Mouse (Mus musculus): ENCODE data around the gene Ddx60.
"Not testable (repeated sequence)": the region's sequence is repeated elsewhere in the genome, so short reads cannot be mapped to it uniquely, and the experiment has no call there.

Ddx60 gene

DNA sequence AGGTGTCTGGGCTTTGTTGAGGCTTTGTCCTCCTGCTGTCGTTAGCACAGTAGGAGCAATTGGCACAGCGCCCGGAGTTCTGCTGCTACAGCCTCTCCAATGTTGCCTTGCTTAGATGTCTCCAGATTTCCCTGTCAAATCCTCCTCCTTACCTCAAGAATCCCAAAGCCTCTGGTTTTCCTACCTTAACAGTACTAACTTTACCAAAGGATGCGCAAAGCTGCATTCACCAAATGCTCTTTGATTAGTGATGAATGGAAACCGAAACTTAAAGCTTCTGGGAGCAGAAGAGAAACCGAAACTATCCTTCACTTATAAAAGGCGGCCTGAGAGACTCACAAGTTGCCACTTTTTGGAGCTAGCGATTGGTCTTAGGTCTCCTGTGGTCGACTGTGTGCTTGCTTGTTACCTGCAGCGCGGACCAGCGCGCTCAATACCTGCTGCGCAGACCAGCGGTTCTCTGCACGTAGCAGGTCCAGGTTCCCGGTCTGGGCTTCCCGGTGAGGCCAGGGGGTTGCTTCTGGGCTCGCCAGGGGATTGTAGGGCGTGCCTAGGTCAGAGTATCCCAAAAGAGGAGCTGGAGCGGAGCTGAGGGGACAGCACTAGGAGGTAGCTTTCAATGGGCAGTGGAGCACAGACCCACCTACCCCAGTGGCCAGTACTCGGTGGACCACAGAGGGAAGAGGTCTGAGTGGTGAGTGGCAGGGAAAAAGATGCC is at the start of gene Ddx60:
Gene Ddx60 (plus strand): TSS at position 311 of the 718 bp plus-strand sequence.
- DNase-seq: peak; percentile 68

- DNase-seq: peak; percentile 68
Measured at GRCm38 (mm10) chr8:61894062-61894461, 33.8 kb upstream of the Ddx60 start.

DNA sequence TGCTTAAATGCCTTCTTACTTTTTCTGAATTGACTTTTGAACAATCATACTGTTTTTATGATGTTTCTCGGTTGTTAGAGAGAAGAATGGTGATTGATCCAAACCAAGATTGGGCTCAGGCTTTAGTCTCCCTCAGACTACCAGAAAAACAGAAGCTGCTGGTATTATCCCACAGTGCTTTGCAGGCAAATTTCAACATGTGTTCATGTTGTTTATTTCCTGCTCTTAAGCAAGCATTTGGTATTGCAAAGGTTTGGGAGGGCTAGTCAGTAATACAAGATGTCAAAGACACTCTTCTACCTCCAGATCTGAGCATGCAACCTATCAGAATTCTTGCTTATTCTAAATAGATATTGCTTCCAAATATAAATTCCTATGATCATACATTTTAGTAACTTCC is 31.1 kb upstream of the Ddx60 start:
- DNase-seq: no peak

DNA sequence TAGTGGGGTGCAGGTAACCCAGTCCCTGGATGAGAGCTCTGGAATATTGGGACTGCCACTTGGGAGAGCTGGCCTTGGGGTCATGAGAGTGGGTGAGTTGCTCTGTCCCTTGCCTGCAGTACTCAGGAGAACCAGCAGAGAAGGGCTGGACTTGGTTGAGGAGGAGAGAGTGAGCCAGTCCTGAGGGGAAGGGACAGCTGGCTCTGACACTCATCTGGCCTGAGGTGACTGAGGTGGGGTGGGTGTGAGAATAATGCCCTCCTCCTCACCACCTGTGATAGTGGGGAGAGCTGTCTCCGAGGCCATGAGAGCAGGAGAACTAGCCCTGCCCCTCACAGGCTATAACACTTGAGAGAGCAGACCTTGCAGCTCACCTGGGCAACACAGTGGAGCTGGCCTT is 30.5 kb upstream of the Ddx60 start:
- DNase-seq: no peak

DNA sequence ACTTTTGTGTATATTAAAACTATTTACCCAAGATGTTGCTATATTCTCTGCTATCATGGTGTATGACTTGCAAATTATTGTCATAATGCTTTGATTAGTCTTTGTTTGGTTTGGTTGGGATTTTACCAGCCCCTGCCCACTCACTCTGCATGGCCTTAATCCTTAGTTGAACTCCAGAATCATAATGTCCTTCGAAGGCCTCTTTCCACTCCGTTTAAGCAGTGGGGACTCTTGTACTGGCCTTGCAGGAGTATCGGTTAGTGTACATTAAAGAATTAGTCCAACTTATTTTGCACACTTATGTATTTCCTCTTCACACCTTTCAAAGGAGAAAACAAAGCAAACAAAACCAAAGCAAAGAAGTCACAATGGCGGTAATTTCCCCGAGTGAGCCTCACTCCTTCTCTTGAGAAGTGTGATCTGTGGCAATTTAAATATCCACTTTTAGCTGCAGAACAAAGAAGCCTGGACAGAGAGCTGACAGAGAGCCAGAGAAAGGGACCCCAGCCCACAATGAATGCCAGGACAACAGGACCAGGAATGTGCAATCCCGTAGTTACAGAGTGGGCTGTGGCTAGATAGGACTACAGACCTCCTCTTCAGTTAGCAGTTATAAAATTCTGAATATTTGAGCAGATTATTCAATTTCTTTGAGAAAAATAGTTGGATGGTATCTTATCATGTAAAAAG is 26.7 kb upstream of the Ddx60 start:
- DNase-seq: no peak

GRCm38 (mm10) chr8:61902521-61902920 is 25.4 kb upstream of the Ddx60 start, which contains the start of gene Palld:
TSS of gene Palld (minus strand) at chr8:61902690.
- DNase-seq: no peak

DNA sequence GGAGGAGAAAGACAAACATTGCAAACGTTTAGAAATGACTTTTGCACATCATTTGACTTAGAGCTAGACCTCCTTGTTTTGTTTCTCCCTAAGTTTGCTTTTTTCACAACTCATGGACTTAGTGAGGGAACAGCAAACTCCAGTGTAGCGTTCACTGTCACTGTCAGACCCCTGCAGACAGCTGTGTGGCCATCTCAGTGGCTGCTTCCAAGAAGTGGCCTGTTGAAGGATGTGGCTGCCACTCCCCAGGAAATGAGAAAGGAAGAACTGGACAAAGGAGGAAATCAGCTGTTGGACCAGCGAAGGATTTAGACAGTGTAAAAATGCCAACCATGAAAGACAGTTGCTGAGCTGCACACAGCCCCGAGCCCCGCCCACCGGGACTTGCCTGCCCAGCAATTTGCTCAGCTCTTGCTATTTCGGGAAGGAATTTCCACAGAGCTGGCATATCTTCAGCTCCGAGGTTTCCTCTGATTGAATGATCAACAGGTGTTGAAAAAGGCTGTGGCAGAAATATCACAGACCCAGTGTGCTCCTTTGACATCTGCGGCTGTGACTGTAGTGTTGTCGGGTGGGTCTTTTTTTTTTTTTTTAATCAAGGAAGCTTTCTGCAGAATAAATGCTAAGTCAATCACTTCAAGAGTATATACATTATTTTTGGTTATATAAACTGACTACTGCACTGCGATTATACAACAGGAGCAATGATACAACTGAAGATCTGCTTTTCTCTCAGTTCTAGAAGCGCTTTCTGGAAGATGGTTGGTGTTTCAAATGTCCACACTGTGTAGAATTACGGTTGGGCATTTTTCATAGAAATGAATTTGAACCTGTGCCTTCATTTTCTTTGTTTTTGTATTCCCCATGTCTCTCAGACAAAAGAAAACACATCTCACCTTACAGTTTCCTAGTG is 19.3 kb upstream of the Ddx60 start:
- DNase-seq: peak; percentile 52

GRCm38 (mm10) chr8:61909313-61909712 is 18.6 kb upstream of the Ddx60 start:
- DNase-seq: no peak

GRCm38 (mm10) chr8:61912817-61913216 is 15.1 kb upstream of the Ddx60 start:
- DNase-seq: no peak

- DNase-seq: no peak
Measured at GRCm38 (mm10) chr8:61913957-61914356, 13.9 kb upstream of the Ddx60 start.

- DNase-seq: no peak
Measured at GRCm38 (mm10) chr8:61917287-61917686, 10.6 kb upstream of the Ddx60 start.

- no peak for DNase-seq
Measured at GRCm38 (mm10) chr8:61919145-61919788, 8.6 kb upstream of the Ddx60 start.

DNA sequence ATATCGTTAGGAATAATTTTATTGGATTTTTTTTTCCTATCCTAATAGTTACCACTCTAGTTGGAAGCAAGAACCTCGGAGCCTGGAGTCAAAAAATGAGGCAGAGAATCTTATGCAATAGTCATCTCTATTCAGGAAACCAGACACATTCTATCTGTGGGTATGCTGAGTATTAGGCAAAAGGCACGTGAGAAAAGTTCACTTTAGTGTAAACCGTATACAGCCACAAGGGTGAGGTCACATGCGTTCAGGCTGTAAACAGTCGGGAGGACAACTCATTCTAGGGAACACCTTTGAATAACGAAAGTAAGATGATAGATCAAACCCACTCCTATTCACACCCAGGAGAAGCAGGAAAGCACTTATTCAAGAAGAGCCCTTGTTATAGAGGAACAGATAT is 7.5 kb upstream of the Ddx60 start:
- no peak for DNase-seq

DNA sequence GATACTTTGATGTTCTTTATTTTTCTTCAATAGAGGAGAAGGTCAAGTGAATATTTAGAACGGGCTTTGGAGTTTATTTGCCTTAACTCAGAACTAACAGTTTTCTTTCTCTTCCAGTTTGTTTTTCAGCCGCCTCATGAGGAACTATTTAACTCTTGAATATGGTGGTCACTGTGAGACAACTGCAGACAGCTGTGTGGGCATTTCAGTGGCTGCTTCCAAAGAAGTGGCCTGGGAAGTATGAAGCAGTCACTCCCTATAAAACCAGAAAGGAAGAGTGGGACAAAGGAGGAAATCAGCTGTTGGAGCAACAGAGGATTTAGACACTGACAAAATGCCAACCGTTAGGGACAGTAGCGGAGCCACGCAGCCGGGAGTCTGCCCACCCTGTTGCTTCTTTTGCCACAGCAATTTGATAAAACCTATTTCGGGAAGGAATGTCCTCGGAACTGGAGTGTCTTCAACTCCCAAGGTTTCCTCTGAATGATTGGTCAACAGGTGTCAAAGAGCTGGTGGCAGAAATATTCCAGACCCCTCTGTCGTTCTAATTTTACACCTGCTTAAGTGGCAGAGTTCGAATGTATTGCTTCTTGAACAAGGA is 6.3 kb upstream of the Ddx60 start:
- DNase-seq: no peak

- DNase-seq: no peak
Measured at GRCm38 (mm10) chr8:61924518-61924917, 3.4 kb upstream of the Ddx60 start.

GRCm38 (mm10) chr8:61933243-61933642 is 5.4 kb downstream of the Ddx60 start:
- no peak for DNase-seq

- DNase-seq: no peak
Measured at GRCm38 (mm10) chr8:61937576-61937975, 9.7 kb downstream of the Ddx60 start.

GRCm38 (mm10) chr8:61964591-61965375 is 36.9 kb downstream of the Ddx60 start:
- not testable (repeated sequence) for DNase-seq

- no peak for DNase-seq
Measured at GRCm38 (mm10) chr8:61969581-61969980, 41.7 kb downstream of the Ddx60 start.

- no peak for DNase-seq
Measured at GRCm38 (mm10) chr8:61984941-61985340, 57.1 kb downstream of the Ddx60 start.

GRCm38 (mm10) chr8:61985703-61986475 is 58.0 kb downstream of the Ddx60 start:
- DNase-seq: peak; percentile 1

Data from lung, postnatal 10 days (tissue).